Mouse (Mus musculus) limb, embryonic 12.5 days (tissue): ENCODE data around the gene Coq8a. TPM values are rescaled to one million over a fixed set of nuclear protein-coding genes. Genes with fewer than 3 reads are reported as not detected.
A peak's percentile ranks its signal among the peaks of the same experiment; 100 is the strongest.

Experiments
- ATAC-seq: fragments of 200-750 bp; cut with Nextera tagmentation; 2 replicates; pipeline ENCODE4 v1.8.0; 2017; ENCODE audit warnings: low read depth, moderate TSS enrichment; ENCODE audit not compliant: insufficient number of reproducible peaks, insufficient read depth, low FRiP score, low TSS enrichment
- H3K27ac ChIP-seq: fragments of 300-500 bp; sonication (generic); 2 replicates; pipeline ENCODE4 v1.5.1; 2016; ENCODE audit warnings: mild to moderate bottlenecking, moderate library complexity
- H3K27me3 ChIP-seq: fragments of 300-500 bp; sonication (generic); 2 replicates; pipeline ENCODE4 v1.6.1; 2016; ENCODE audit warnings: mild to moderate bottlenecking, moderate library complexity
- H3K36me3 ChIP-seq: fragments of 300-500 bp; sonication (generic); 2 replicates; pipeline ENCODE4 v1.6.1; 2016; ENCODE audit warnings: mild to moderate bottlenecking, moderate library complexity
- H3K4me1 ChIP-seq: fragments of 300-500 bp; sonication (generic); replicated peaks from 2 replicates; pipeline ENCODE4 v1.6.1; 2016
- H3K4me2 ChIP-seq: fragments of 300-500 bp; sonication (generic); 2 replicates; pipeline ENCODE4 v1.6.1; 2016; ENCODE audit warnings: mild to moderate bottlenecking, moderate library complexity
- H3K4me3 ChIP-seq: fragments of 300-500 bp; sonication (generic); replicated peaks from 2 replicates; pipeline ENCODE4 v1.5.1; 2016; ENCODE audit warnings: mild to moderate bottlenecking
- H3K9ac ChIP-seq: fragments of 300-500 bp; sonication (generic); replicated peaks from 2 replicates; pipeline ENCODE4 v1.6.1; 2016; ENCODE audit warnings: mild to moderate bottlenecking, moderate library complexity
- H3K9me3 ChIP-seq: fragments of 300-500 bp; sonication (generic); 2 replicates; pipeline ENCODE4 v1.6.1; 2016; ENCODE audit warnings: mild to moderate bottlenecking, moderate library complexity
- WGBS: fragments of 180-500 bp; shearing (Covaris S2); methylation state at CpG from one replicate; pipeline ENCODE4 v1.1.7; 2016; 5-methylcytosine and 5-hydroxymethylcytosine counted together
- polyA plus RNA-seq: library from polyadenylated mRNA; unstranded; fragments of >200 nt; fragmentation: Nextera tagmentation; extraction: Ambion mirVana; gene quantifications from 2 replicates; pipeline ENCODE4 v1.2.1, GENCODE M21; 2016

Gene Coq8a
- polyA plus RNA-seq, 1 experiment from 2014 or later, result 4.0 TPM

- Histone ChIP-seq H3K4me2 (peak overlapping the region; percentile 71), H3K4me1 (peaks cover 12% of the 10 kb centered on the region), H3K27me3 (no peaks in the 10 kb centered on the region), H3K9ac (peak overlapping the region; percentile 52), H3K27ac (peak overlapping the region; percentile 70), H3K36me3 (no peaks in the 10 kb centered on the region), H3K9me3 (peaks cover 5% of the 10 kb centered on the region; the same call in 1 of the 2 replicates), H3K4me3 (peak overlapping the region; percentile 49)
- peak; percentile 80 for ATAC-seq
- 15% methylated on average over 21 of the region's 21 CpGs for WGBS
Measured at GRCm38 (mm10) chr1:180225500-180226220, 26.3 kb upstream of the Coq8a start.

DNA sequence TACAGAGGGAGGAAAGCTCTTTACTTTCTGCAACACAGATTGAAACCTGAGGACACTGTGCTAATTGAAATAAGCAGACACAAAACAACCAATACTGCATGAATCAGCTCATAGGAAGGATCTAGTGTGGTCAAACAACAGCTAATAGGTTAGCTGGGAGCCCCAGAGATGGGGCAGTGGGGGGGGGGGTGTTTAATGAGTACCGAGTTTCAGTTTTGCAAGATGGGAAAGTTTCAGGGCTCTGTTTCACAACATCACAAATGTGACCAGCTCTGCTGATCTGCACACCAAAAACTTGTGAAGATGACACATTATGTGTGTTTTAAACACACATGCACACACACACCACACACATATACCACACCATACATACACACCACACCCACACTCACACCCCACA lies 22.6 kb upstream of the Coq8a start:
- no peak overlapping the region for H3K27ac ChIP-seq
- no peak overlapping the region for H3K4me3 ChIP-seq
- no peak for ATAC-seq
- H3K9me3 ChIP-seq, result no peaks in the 10 kb centered on the region
- peaks cover 12% of the 10 kb centered on the region for H3K4me1 ChIP-seq
- 88% methylated on average over 1 of the region's 1 CpGs for WGBS
- H3K9ac ChIP-seq, result no peak overlapping the region
- no peak overlapping the region for H3K4me2 ChIP-seq
- H3K36me3 ChIP-seq, result no peaks in the 10 kb centered on the region
- H3K27me3 ChIP-seq, result no peaks in the 10 kb centered on the region

GRCm38 (mm10) chr1:180220791-180221542 lies 21.6 kb upstream of the Coq8a start:
- WGBS, result 80% methylated on average over 19 of the region's 19 CpGs
- no peak overlapping the region for H3K4me3 ChIP-seq
- H3K36me3 ChIP-seq, result no peaks in the 10 kb centered on the region
- ATAC-seq, result no peak
- H3K4me1 ChIP-seq, result 0 out of 2 replicates have a peak, but pooled peaks cover 6% of the 10 kb centered on the region
- H3K9ac ChIP-seq, result no peak overlapping the region
- H3K27me3 ChIP-seq, result no peaks in the 10 kb centered on the region
- H3K9me3 ChIP-seq, result no peaks in the 10 kb centered on the region
- H3K4me2 ChIP-seq, result no peak overlapping the region
- H3K27ac ChIP-seq, result no peak overlapping the region

DNA sequence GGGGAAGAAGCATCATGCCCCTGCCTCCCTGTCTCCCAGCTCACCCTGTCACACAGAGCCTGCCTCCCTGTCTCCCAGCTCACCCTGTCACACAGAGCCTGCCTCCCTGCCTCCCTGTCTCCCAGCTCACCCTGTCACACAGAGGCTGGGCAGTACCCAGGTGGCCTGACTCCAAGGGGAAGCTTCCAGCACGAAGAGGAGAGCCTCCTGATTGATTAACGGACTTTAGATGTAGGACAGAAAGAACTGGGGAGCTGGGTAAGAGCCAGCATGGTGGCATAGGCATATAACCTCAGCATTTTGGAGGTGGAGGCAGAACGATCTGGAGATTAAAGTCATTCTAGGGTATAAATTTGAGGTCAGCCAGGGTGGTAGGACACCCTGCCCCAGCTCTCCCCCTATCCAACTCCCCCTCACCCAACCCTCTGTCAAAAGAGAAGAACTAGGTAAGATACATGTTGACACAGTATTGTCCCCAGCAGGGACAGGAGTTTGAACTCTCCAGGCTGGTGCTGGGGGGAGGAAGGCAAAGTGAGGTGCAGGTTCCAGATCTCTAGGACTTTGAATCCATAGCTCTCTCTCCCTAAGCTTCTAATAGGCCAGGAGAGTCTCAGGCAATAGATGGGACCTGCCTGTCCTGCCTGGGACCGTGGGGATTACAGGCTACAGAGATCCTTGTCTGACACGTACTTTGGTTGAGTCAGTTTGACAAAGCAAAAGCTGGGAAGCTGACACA lies 17.3 kb upstream of the Coq8a start:
- ATAC-seq, result no peak
- no peaks in the 10 kb centered on the region for H3K9me3 ChIP-seq

GRCm38 (mm10) chr1:180215044-180215443 lies 15.6 kb upstream of the Coq8a start:
- H3K27me3 ChIP-seq, result no peaks in the 10 kb centered on the region
- no peak overlapping the region for H3K27ac ChIP-seq
- H3K9ac ChIP-seq, result no peak overlapping the region
- no peak overlapping the region for H3K4me2 ChIP-seq
- peak; percentile 71; the same call in 1 of the 2 replicates for ATAC-seq
- H3K9me3 ChIP-seq, result no peaks in the 10 kb centered on the region
- H3K4me3 ChIP-seq, result no peak overlapping the region
- WGBS, result 26% methylated on average over 4 of the region's 4 CpGs
- H3K4me1 ChIP-seq, result no peaks in the 10 kb centered on the region
- H3K36me3 ChIP-seq, result no peaks in the 10 kb centered on the region

More for the DNA sequence above, 17.3 kb upstream of the Coq8a start:
- Histone ChIP-seq H3K27me3 (no peaks in the 10 kb centered on the region), H3K27ac (no peak overlapping the region), H3K4me1 (no peaks in the 10 kb centered on the region), H3K4me3 (no peak overlapping the region), H3K36me3 (no peaks in the 10 kb centered on the region), H3K4me2 (no peak overlapping the region), H3K9ac (no peak overlapping the region)
- WGBS, result 56% methylated on average over 5 of the region's 5 CpGs

DNA sequence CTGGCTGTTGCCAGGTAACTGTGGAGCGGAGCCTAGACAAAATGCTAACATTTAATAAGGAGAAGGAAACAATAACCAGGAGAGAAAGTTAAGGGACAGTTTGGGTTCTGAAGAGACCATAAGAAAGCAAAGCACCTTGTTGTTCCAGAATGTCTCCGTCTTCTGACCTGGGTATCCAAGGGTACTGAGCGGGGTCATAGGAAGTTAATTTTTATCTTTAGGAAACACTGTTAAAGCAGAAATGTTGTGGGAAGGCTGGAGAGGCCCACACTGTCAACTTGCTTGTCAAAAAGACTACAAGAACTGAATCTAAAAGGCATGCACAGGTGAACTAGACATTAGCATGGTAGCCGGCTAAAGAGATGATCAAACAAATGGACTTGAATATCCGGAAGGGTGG lies 13.5 kb upstream of the Coq8a start:
- Histone ChIP-seq H3K4me2 (no peak overlapping the region), H3K27me3 (no peaks in the 10 kb centered on the region), H3K36me3 (no peaks in the 10 kb centered on the region), H3K9ac (no peak overlapping the region), H3K9me3 (no peaks in the 10 kb centered on the region), H3K4me1 (0 out of 2 replicates have a peak, but pooled peaks cover 7% of the 10 kb centered on the region), H3K4me3 (no peak overlapping the region), H3K27ac (no peak overlapping the region)
- 88% methylated on average over 5 of the region's 5 CpGs for WGBS
- no peak for ATAC-seq

GRCm38 (mm10) chr1:180210781-180211271 lies 11.4 kb upstream of the Coq8a start:
- 0 out of 2 replicates have a peak, but pooled peaks cover 7% of the 10 kb centered on the region for H3K4me1 ChIP-seq
- 81% methylated on average over 9 of the region's 9 CpGs for WGBS
- H3K27ac ChIP-seq, result no peak overlapping the region
- H3K27me3 ChIP-seq, result no peaks in the 10 kb centered on the region
- ATAC-seq, result no peak
- no peak overlapping the region for H3K4me2 ChIP-seq
- no peak overlapping the region for H3K4me3 ChIP-seq
- no peaks in the 10 kb centered on the region for H3K9me3 ChIP-seq
- H3K9ac ChIP-seq, result no peak overlapping the region
- no peaks in the 10 kb centered on the region for H3K36me3 ChIP-seq

DNA sequence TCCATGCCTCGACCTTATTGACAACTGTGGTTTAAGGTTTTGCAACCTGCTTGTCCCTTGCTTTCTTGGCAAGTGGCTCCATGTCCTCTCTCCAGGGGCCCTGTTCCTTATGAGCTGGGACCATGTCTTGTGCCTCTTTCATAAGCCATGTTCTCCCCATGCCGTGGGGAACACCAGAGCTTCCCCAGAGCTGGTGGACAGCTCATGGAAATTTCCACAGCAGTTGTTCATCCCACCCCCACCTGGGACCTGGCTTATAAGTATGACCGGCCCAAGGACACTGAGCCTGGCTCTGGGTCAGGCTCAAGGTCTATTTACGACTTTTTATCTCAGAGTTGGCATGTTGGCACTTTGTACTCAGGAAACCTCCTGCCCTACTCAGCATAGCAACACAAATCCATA lies 10.6 kb upstream of the Coq8a start:
- ATAC-seq, result no peak
- H3K27ac ChIP-seq, result no peak overlapping the region
- H3K4me2 ChIP-seq, result no peak overlapping the region
- no peaks in the 10 kb centered on the region for H3K27me3 ChIP-seq
- 75% methylated on average over 4 of the region's 4 CpGs for WGBS
- 0 out of 2 replicates have a peak, but pooled peaks cover 3% of the 10 kb centered on the region for H3K9me3 ChIP-seq
- H3K4me3 ChIP-seq, result no peak overlapping the region
- H3K36me3 ChIP-seq, result no peaks in the 10 kb centered on the region
- H3K9ac ChIP-seq, result no peak overlapping the region
- H3K4me1 ChIP-seq, result 0 out of 2 replicates have a peak, but pooled peaks cover 7% of the 10 kb centered on the region

GRCm38 (mm10) chr1:180208370-180208769 lies 9.0 kb upstream of the Coq8a start:
- no peak overlapping the region for H3K4me2 ChIP-seq
- no peak overlapping the region for H3K9ac ChIP-seq
- 0 out of 2 replicates have a peak, but pooled peaks cover 7% of the 10 kb centered on the region for H3K4me1 ChIP-seq
- no peaks in the 10 kb centered on the region for H3K27me3 ChIP-seq
- no peaks in the 10 kb centered on the region for H3K36me3 ChIP-seq
- H3K4me3 ChIP-seq, result no peak overlapping the region
- peaks cover 10% of the 10 kb centered on the region; the same call in 1 of the 2 replicates for H3K9me3 ChIP-seq
- ATAC-seq, result no peak
- H3K27ac ChIP-seq, result no peak overlapping the region
- 87% methylated on average over 3 of the region's 3 CpGs for WGBS

DNA sequence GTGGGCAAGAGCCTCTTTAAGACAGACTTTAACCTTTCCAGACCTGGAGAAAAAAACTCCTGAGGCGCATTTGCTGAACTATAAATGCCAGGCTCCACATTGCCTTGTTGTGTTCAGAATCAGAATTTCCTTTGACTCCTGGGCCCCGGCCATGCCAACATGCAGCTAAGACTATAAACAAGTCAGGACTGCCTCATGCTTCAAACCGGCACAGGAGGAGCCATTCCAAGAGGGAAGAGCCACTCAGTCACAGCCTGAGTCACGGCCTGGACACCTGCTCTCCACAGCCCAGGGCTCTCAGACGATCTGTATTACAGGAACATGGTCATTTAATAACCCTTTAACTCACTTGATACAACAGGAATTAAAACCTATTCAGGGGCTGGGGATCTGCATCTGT lies 1.3 kb upstream of the Coq8a start:
- WGBS, result 60% methylated on average over 5 of the region's 5 CpGs
- no peak overlapping the region for H3K9ac ChIP-seq
- 0 out of 2 replicates have a peak, but pooled peaks cover 3% of the 10 kb centered on the region for H3K4me1 ChIP-seq
- no peaks in the 10 kb centered on the region for H3K36me3 ChIP-seq
- H3K4me3 ChIP-seq, result no peak overlapping the region
- no peaks in the 10 kb centered on the region for H3K27me3 ChIP-seq
- H3K4me2 ChIP-seq, result no peak overlapping the region
- ATAC-seq, result no peak
- no peak overlapping the region for H3K27ac ChIP-seq
- peaks cover 10% of the 10 kb centered on the region; the same call in 1 of the 2 replicates for H3K9me3 ChIP-seq

GRCm38 (mm10) chr1:180199715-180200050 lies 281 bp upstream of the Coq8a start:
- no peak for ATAC-seq
- H3K27me3 ChIP-seq, result peaks cover 4% of the 10 kb centered on the region; the same call in 1 of the 2 replicates
- 71% methylated on average over 4 of the region's 4 CpGs for WGBS
- H3K4me1 ChIP-seq, result peaks cover 10% of the 10 kb centered on the region
- no peak overlapping the region for H3K4me3 ChIP-seq
- H3K9me3 ChIP-seq, result peaks cover 5% of the 10 kb centered on the region; the same call in 1 of the 2 replicates
- no peaks in the 10 kb centered on the region for H3K36me3 ChIP-seq
- no peak overlapping the region for H3K9ac ChIP-seq
- no peak overlapping the region for H3K4me2 ChIP-seq
- no peak overlapping the region for H3K27ac ChIP-seq
